Mouse (Mus musculus): ENCODE results near the gene H2al1m. TPM values are rescaled to one million over a fixed set of nuclear protein-coding genes. Genes with fewer than 3 reads are reported as not detected.
"Not testable (repeated sequence)": the region's sequence is repeated elsewhere in the genome, so short reads cannot be mapped to it uniquely, and the experiment has no call there.

H2al1m gene
- not detected in 2 replicates for polyA plus RNA-seq (2014; fragmentation: Nextera tagmentation; extraction: Ambion mirVana)

DNA sequence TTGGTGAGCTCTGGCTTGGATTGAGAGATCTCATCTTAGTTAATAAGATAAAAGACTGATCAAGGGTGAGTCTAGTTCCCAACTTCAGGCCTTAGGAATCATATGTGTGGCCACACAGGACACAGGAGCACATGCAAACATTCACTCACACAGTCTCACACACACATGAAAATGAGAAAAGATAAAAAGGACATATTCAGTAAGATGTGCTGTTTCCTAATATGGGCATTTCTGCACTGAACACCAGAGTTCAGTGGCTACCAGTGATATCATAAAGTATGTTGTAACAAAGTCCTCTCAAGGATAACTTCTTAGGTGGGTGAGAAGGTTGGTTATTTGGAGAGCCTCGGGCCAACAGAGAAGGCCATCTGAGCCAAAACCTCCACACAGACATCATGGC, at the start of gene H2al1m:
TSS of gene H2al1m (plus strand) at position 301 of the 400 bp plus-strand sequence.
- not testable (repeated sequence) for H3K9ac ChIP-seq (ENCODE audit: low read length); H3K27ac ChIP-seq (replicated peaks; ENCODE audit: low read depth, low read length); H3K9me3 ChIP-seq (ENCODE audit: control insufficient read depth, low read length); H3K4me3 ChIP-seq (ENCODE audit: low read depth, low read length); DNase-seq (ENCODE audit: low spot score); H3K27me3 ChIP-seq (ENCODE audit: control insufficient read depth, insufficient read depth, low read length); H3K4me1 ChIP-seq (ENCODE audit: control insufficient read depth, insufficient read depth, low read length); H3K36me3 ChIP-seq (ENCODE audit: control insufficient read depth, insufficient read depth, low read length); ATAC-seq (ENCODE audit: insufficient number of reproducible peaks, low FRiP score, low TSS enrichment, low read depth); H3K4me2 ChIP-seq (ENCODE audit: low read depth, severe bottlenecking)
- WGBS: no CpG with 5 or more reads among the region's 1 CpGs

DNA sequence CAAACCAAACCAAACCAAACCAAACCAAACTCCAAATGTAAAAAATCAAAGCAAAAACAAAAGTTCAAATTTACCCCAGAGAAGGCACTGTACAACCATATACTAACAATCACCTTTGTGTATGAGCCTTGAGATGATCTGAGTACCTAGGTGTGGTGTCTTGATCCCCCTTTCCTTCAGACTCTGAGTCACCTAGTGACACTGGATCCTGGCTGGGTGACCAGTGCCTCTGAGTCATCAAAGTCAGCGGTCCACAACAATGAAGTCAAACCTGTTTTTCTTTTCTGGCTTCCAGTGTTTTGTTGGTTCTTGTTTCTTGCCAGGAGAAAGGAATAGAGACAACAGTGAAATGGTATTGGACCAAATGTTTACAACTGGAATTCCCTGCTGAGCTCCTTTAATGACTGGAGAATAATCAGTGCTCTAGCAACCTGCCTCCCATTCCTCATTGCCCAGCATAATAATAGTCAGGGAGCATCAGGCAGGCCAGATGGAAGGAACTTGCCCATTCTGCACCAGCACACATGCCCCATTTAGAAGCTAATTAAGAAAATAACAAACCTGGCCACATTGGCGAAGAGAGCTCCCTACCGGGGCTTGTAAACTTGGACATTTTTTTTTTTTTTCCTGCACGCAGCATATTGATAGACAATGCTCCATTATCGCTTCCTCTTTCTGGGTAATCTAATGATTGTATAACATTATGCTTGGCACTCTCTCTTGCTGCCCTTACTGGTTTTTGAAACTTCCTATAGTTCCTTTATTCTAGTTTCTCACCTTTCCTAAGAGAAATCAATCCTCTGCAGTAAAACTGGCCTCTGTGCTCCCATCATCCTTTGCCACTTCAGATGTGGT, 42.6 kb upstream of the H2al1m start:
- Histone ChIP-seq H3K4me3 (ENCODE audit: low read depth, low read length) (no peak overlapping the region), H3K4me2 (ENCODE audit: low read depth, severe bottlenecking) (no peak overlapping the region), H3K9ac (ENCODE audit: low read length) (no peak overlapping the region), H3K27me3 (ENCODE audit: control insufficient read depth, insufficient read depth, low read length) (no peaks in the 10 kb centered on the region), H3K9me3 (ENCODE audit: control insufficient read depth, low read length) (no peaks in the 10 kb centered on the region), H3K27ac (replicated peaks; ENCODE audit: low read depth, low read length) (no peak overlapping the region), H3K4me1 (ENCODE audit: control insufficient read depth, insufficient read depth, low read length) (no peaks in the 10 kb centered on the region), H3K36me3 (ENCODE audit: control insufficient read depth, insufficient read depth, low read length) (no peaks in the 10 kb centered on the region)
- WGBS: 67% methylated on average over 5 of the region's 5 CpGs
- ATAC-seq (ENCODE audit: insufficient number of reproducible peaks, low FRiP score, low TSS enrichment, low read depth): no peak
- no peak for DNase-seq (ENCODE audit: low spot score)

DNA sequence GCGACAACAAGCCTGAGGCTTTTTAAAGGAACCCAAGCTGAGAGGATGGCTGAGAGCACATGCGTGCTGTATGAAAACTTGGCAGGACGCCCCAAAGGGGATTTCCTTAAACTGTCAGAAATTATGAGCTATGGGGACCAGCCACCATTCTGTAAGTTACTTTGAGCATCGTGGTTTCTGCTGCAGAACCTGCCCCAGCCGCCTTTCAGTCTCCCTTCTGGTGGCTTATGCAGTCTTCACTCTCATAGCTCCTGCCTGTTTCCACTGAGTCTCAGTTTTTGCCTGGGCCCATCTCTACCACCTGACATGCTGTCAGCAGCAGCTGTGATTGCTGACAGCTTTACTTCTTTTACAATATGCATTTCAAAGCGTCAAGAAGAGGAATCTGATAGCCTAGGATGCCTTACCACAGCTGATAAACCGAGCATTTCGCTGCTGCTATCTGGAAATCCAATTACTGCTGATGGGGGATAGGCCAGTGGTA, 40.1 kb upstream of the H2al1m start:
- 68% methylated on average over 8 of the region's 8 CpGs for WGBS
- Histone ChIP-seq H3K4me1 (ENCODE audit: control insufficient read depth, insufficient read depth, low read length) (no peaks in the 10 kb centered on the region), H3K4me2 (ENCODE audit: low read depth, severe bottlenecking) (no peak overlapping the region), H3K9me3 (ENCODE audit: control insufficient read depth, low read length) (no peaks in the 10 kb centered on the region), H3K4me3 (ENCODE audit: low read depth, low read length) (no peak overlapping the region), H3K27ac (replicated peaks; ENCODE audit: low read depth, low read length) (no peak overlapping the region), H3K27me3 (ENCODE audit: control insufficient read depth, insufficient read depth, low read length) (no peaks in the 10 kb centered on the region), H3K36me3 (ENCODE audit: control insufficient read depth, insufficient read depth, low read length) (no peaks in the 10 kb centered on the region), H3K9ac (ENCODE audit: low read length) (no peak overlapping the region)
- DNase-seq (ENCODE audit: low spot score): no peak
- ATAC-seq (ENCODE audit: insufficient number of reproducible peaks, low FRiP score, low TSS enrichment, low read depth): no peak

DNA sequence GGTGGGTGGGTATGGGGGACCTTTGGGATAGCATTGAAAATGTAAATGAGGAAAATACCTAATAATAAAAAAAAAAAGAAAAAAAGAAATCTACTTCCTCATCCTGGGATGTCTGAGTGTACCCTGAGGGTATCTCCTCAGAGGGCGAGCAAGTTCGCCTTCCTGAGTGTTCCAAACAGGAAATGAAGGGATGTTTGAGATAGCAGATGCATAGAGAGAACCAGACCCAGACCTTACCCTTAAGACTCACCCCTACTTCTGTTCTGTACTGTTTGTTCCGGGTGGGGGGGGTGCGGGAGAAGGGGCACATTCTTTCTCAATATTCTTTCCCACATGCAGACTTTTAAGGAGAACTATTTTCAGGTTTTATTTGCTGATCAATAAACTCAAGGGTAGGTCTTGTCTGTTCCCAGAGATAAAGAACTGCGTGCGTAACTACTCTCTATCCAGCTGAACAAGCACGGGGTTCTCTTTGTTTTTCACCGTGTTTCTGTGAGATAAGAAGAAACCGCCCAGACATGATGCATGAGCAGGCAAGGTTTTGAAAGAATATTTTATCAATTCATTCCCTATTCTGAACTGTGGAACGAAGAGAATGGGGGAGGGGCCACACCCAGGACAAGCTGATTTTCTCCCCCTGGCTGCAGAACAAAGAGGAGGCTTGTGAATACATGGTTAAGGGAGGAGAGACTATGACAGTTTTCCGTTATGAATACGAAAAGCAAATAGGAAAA, 38.8 kb upstream of the H2al1m start:
- H3K36me3 ChIP-seq (ENCODE audit: control insufficient read depth, insufficient read depth, low read length): no peaks in the 10 kb centered on the region
- WGBS: 84% methylated on average over 12 of the region's 12 CpGs
- H3K27me3 ChIP-seq (ENCODE audit: control insufficient read depth, insufficient read depth, low read length): no peaks in the 10 kb centered on the region
- H3K4me2 ChIP-seq (ENCODE audit: low read depth, severe bottlenecking): no peak overlapping the region
- H3K9me3 ChIP-seq (ENCODE audit: control insufficient read depth, low read length): no peaks in the 10 kb centered on the region
- H3K27ac ChIP-seq (replicated peaks; ENCODE audit: low read depth, low read length): no peak overlapping the region
- no peak overlapping the region for H3K9ac ChIP-seq (ENCODE audit: low read length)
- ATAC-seq (ENCODE audit: insufficient number of reproducible peaks, low FRiP score, low TSS enrichment, low read depth): no peak
- no peak for DNase-seq (ENCODE audit: low spot score)
- no peaks in the 10 kb centered on the region for H3K4me1 ChIP-seq (ENCODE audit: control insufficient read depth, insufficient read depth, low read length)
- H3K4me3 ChIP-seq (ENCODE audit: low read depth, low read length): no peak overlapping the region

DNA sequence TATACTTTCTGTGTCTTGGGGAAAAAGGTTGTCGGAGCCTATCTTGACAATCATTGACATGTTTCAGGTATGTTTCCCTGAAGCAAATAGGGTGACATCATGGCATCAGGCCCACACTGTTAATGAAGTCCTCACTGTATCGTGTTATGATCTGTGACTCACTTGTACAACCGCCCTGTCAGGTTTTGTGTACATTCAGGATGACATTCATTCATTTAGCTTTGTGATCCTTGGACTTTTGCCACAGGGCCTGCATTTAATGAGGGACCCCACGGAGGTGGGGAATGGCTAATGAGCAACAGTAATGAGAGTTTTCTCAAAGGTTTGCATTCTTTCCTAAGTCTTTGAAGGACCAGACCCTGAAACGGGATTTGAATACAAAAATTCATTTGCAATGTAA, 34.7 kb upstream of the H2al1m start:
- WGBS: 64% methylated on average over 5 of the region's 5 CpGs
- Histone ChIP-seq H3K4me1 (ENCODE audit: control insufficient read depth, insufficient read depth, low read length) (no peaks in the 10 kb centered on the region), H3K27me3 (ENCODE audit: control insufficient read depth, insufficient read depth, low read length) (no peaks in the 10 kb centered on the region), H3K27ac (replicated peaks; ENCODE audit: low read depth, low read length) (no peak overlapping the region), H3K4me3 (ENCODE audit: low read depth, low read length) (no peak overlapping the region), H3K9me3 (ENCODE audit: control insufficient read depth, low read length) (no peaks in the 10 kb centered on the region), H3K36me3 (ENCODE audit: control insufficient read depth, insufficient read depth, low read length) (no peaks in the 10 kb centered on the region), H3K9ac (ENCODE audit: low read length) (no peak overlapping the region), H3K4me2 (ENCODE audit: low read depth, severe bottlenecking) (no peak overlapping the region)
- DNase-seq (ENCODE audit: low spot score) (no peak), ATAC-seq (ENCODE audit: insufficient number of reproducible peaks, low FRiP score, low TSS enrichment, low read depth) (no peak)

DNA sequence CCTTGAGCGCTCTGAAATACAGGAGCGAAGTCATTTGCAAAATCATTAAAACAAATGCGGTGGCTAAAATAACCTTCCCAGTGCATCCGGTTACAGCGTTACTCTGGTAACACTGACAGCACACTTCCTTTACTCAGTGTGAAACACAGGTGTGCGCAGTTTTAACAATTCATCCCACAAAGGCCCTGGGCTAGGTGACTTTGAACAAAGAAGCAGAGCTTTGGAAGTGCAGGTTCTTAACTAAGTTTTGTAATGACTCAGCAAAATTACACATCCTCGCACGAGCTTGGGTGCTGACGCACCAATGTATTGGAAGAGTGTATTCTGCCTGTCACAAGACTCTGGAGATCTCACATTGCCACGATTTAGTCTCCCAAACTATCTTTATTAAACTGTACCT, 29.6 kb upstream of the H2al1m start:
- Histone ChIP-seq H3K9me3 (ENCODE audit: control insufficient read depth, low read length) (no peaks in the 10 kb centered on the region), H3K4me1 (ENCODE audit: control insufficient read depth, insufficient read depth, low read length) (no peaks in the 10 kb centered on the region), H3K27me3 (ENCODE audit: control insufficient read depth, insufficient read depth, low read length) (no peaks in the 10 kb centered on the region), H3K9ac (ENCODE audit: low read length) (no peak overlapping the region), H3K27ac (replicated peaks; ENCODE audit: low read depth, low read length) (no peak overlapping the region), H3K36me3 (ENCODE audit: control insufficient read depth, insufficient read depth, low read length) (no peaks in the 10 kb centered on the region), H3K4me2 (ENCODE audit: low read depth, severe bottlenecking) (no peak overlapping the region), H3K4me3 (ENCODE audit: low read depth, low read length) (no peak overlapping the region)
- no peak for DNase-seq (ENCODE audit: low spot score)
- 78% methylated on average over 10 of the region's 10 CpGs for WGBS
- ATAC-seq (ENCODE audit: insufficient number of reproducible peaks, low FRiP score, low TSS enrichment, low read depth): no peak

DNA sequence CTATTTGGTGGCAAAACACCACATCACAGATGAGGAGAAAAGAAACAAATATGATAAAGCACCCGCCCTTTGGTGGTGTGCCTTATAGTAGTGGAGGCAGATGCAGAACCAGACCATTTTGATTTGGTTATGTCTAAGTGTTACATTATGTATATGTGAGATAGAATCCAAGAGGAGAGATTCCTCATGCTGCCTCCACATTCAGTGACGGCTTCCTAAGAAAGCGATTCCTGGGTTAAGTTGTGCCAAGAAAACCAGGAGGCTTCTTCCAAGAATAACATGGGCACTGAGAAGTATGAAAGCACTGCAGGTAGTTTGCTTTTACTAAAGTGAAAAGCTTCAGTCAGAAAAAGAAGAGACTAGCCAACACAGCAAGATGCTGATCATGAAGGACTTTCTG, 28.7 kb upstream of the H2al1m start:
- Histone ChIP-seq H3K4me1 (ENCODE audit: control insufficient read depth, insufficient read depth, low read length) (no peaks in the 10 kb centered on the region), H3K4me3 (ENCODE audit: low read depth, low read length) (no peak overlapping the region), H3K27ac (replicated peaks; ENCODE audit: low read depth, low read length) (no peak overlapping the region), H3K4me2 (ENCODE audit: low read depth, severe bottlenecking) (no peak overlapping the region), H3K9me3 (ENCODE audit: control insufficient read depth, low read length) (no peaks in the 10 kb centered on the region), H3K9ac (ENCODE audit: low read length) (no peak overlapping the region), H3K36me3 (ENCODE audit: control insufficient read depth, insufficient read depth, low read length) (no peaks in the 10 kb centered on the region), H3K27me3 (ENCODE audit: control insufficient read depth, insufficient read depth, low read length) (no peaks in the 10 kb centered on the region)
- 86% methylated on average over 3 of the region's 3 CpGs for WGBS
- DNase-seq (ENCODE audit: low spot score) (no peak), ATAC-seq (ENCODE audit: insufficient number of reproducible peaks, low FRiP score, low TSS enrichment, low read depth) (no peak)

DNA sequence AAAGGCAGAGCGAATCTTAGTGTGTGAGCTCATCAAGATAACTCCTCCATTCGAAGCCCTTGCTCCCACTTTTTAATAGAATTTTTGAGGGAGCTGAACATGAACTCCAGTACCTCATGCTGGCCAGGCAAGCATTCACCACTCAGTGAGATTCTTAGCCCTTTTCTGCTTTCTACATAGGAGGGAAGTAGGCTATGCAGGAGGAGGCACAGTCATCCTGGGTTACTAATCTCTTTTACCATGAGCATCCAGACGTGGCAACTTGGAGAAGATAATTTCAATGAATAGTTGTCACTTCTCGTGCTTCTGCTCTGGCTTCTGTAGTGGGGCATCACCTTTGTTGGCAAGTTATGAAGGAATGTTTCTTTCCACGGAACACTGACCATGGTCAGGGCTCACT, 26.8 kb upstream of the H2al1m start, which contains the start of gene Gm14862:
TSS of gene Gm14862 (minus strand) at position 134 of the 400 bp plus-strand sequence.
- no peaks in the 10 kb centered on the region for H3K27me3 ChIP-seq (ENCODE audit: control insufficient read depth, insufficient read depth, low read length)
- H3K9me3 ChIP-seq (ENCODE audit: control insufficient read depth, low read length): no peaks in the 10 kb centered on the region
- DNase-seq (ENCODE audit: low spot score): no peak
- 83% methylated on average over 5 of the region's 5 CpGs for WGBS
- H3K27ac ChIP-seq (replicated peaks; ENCODE audit: low read depth, low read length): no peak within 1 kb of the TSS
- no peaks in the 10 kb centered on the region for H3K36me3 ChIP-seq (ENCODE audit: control insufficient read depth, insufficient read depth, low read length)
- H3K4me1 ChIP-seq (ENCODE audit: control insufficient read depth, insufficient read depth, low read length): no peaks in the 10 kb centered on the region
- H3K4me2 ChIP-seq (ENCODE audit: low read depth, severe bottlenecking): no peak within 1 kb of the TSS
- ATAC-seq (ENCODE audit: insufficient number of reproducible peaks, low FRiP score, low TSS enrichment, low read depth): no peak
- no peak within 1 kb of the TSS for H3K4me3 ChIP-seq (ENCODE audit: low read depth, low read length)
- no peak within 1 kb of the TSS for H3K9ac ChIP-seq (ENCODE audit: low read length)
